Mouse (Mus musculus): ENCODE results near the gene Lcp2.

DNA sequence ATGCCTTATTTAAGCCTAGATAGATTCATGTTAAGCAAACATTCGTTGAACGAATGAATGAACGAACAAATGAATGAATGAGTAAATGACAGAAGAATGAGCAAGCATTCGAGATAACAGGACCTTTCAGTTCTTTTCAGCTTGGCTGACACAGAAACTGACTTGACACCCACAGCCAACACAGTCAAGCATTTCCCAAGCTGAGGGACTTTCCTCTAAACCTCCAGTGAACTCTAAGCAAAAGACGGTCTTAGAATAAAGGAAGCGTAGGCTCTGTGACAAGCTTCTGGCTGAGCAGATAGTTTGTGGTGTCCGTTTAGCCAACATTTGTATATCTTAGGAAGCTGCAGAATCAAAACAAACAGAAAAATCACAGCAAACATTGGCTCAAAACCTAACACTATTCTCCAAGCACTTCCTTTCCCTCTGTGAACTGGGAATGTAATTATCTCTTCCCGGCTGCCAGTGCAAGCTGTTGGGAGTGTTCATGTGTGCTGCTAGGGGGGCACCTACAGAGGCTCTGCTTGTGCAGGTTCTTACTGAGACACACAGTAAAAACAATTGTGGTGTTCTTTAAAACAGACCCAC lies 39.5 kb downstream of the Lcp2 start:
- no peak for TF ChIP-seq CTCF (conservative IDR thresholded peaks at IDR 0.05; ENCODE audit: insufficient read depth, insufficient read length, low read depth, low read length)
- TF ChIP-seq POLR2A (IDR thresholded peaks at IDR 0.05; ENCODE audit: low read depth, low read length) = no peak
